Mouse (Mus musculus) cerebellum, postnatal 4 days (tissue): ENCODE measurements at regions not wholly inside any gene's neighbourhood (a gene's known extent, or its start where the extent isn't known, plus 50 kb on each side); places are given as distances from the start of the nearest gene placed in this dataset.

ENCODE experiments used
- DNase-seq, 2 experiments: peaks; one replicate each; pipeline ENCODE4 v3.0.0; 2022; ENCODE audit warnings: low spot score in 2 of 2, mixed read lengths in 1 of 2

DNA sequence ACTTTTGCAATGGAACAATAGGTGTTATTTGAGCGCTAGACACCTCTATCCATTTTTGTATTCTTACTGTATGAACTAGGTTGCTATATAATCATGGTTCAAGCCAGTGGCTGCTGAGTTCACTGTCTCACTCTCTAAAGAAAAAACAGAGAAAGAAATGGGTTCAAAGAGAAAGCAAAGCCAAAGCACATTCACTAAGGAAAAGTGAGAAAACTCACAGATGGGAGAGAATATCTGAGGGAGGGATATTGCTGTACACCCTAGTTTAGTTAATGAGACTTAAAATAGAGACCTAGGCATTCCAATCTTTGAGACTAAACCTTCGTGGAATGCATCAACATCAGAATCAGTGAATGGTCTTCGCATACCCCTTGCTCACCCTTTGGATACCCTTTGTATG is 371.0 kb downstream of the Fam198b start:
- DNase-seq = no peak

DNA sequence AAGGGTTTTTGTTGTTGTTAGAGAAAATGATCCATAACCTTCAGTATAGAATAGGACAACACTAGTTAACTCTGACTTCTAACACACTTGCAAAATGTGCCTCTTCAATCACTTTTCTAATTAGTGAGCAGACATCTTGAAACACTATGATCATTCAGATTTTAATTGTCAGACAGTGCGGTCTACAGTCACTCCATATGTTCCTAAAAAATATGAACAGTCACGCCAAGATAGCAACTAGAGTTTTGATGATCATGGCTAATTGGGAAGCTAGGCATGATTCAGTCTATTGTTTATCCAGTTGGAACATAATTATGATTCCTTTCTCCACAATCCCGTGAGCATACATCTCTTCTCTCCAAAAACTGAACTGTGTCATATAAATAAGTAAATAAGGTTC is 372.1 kb downstream of the Fam198b start:
- no peak for DNase-seq

DNA sequence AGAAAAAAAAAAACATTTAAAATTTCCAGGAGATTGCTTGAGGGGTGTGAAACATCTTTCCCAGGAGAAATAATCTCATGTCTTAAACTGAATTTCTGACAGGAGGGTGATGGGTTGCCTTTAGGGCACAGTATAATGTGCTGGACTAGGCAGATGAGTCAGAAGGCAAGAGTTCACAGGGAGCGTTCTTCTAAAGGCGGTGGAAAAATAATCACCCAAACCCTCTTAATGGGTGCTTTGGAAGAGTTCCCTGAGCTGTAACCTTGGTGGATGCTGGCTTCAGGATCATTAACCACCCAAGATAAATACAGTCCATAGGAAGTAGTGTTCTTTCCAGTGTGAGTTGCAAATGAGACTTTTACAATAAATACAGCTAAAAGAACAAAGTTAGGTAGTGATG is 378.8 kb downstream of the Fam198b start:
- DNase-seq = no peak

DNA sequence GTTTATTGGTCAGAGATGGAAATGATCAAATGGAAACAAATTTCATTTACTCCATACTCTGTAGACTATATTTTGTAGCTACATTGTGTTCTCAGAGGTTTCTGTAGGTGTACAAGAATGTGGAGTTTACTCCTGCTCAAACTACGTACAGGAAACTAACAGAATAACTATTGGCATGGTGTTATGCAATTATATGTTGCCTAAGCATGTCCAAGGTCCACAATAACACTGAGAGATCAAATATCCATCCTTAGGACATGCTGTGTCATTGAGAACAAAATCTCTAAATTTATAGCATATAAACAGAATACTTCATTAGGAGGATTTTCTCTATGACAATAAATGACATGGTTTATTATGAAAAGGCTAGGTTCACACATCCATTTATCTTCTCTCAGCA is 400.3 kb downstream of the Fam198b start:
- DNase-seq = no peak

DNA sequence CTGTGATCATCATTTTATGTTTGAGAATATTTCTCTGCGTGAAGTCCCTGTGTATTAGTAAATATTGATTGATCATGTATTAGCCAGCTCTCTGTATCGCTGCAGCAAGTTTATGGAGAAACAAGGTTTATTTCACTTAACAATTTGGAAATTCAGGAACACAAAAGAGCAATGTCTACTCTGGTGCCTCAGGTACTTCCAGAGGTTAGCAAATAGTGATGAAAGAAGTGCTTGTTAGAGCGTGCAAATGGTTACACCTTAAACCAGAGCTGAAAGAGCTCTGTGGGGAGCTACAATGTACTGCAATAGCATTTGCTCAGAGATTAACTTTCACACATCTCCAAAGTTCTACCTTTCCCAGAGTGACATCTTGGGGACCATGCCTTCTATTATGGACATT is 400.9 kb downstream of the Fam198b start:
- no peak for DNase-seq

DNA sequence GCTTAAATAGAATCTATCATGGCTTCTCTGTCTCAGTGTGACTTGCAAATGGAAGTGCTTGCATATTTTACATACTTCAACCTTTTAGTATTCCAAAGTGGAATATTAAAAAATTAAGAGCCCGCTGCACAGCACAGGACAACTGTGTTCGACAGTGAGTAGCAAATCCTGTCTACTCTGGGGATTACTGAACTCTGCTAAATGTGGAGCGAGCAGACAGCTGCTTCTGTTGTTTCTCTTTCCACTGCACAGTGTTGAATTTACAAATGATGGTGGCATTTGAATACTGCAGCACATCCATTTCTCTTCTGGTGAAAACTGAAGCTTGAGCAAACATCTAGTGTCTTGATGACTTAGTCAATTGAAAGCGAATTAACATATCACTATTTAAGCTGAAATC is 409.2 kb downstream of the Fam198b start:
- no peak for DNase-seq

DNA sequence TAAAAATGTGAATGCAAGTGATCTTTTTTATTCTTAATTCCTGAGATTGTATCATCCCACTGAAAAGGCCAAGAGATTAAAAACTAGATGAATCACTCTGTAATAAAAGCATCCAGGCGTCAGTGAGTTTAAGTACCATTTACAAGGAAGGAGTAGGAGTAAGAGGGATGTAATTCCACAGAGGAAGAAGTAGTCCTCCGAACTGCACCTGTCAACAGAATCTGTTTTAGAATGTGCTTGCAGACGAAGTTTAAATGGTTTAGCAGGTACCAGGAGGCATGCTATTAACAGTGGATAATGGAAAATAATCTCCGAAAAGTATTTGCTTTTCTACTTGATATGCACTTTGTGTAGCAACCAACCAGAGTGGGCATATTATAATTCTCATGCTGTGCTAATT is 423.3 kb downstream of the Fam198b start:
- no peak for DNase-seq

DNA sequence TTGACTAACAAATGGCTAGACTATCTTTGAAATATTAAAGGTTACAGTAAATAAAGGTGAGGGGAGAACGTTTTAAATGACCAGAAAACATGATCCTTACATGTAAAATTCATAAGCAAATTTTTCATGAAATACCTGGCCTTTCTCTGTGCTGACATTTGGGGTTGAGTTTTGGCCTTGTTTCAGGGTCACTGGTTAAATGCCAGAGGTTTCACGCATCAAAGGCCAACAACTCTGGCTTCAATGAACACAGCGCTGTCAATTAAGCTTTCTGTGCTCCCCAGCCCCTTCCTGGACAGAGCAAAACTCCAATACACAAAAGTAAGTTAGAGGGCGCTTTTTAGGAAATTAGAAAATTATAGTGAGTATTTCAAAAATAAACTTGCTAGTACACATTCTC is 425.6 kb downstream of the Fam198b start:
- no peak for DNase-seq

DNA sequence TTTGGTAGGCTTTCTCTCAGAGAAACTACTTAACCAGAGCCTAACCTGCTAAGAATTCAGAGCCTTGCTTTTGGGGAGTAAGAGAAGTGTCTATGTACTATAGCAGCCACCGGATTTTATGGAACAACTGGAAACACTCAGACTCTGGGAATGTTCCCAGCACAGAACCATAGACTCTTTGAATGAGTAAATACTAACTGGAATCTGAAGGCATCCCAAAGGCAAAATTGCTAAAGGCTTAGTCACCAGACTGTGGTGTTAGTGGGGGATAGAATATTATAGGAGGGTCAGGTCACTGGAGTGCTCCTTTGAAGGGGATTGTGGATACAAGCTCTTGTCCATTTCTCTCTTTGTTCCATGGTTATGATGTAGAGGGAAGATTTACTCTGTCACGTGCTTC is 427.4 kb downstream of the Fam198b start:
- DNase-seq = no peak

DNA sequence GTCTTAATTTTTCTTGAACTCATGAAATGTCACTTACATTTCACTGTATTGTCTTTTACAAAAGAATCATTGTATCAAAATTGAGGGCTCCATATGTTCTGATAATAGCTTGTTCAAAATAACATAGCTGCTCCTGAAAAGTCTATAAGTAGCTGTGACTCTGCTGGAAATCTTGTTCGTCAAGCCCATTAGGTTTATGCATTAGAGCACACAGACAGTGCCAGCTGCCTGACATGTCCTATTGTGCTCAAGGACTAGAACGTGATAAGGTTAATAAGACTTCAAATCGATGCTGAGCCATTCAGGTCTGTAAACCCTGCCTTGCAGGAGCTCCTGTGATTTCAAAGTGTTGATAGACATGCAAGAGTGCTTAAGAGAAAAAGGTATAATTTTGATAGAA is 438.0 kb downstream of the Fam198b start:
- DNase-seq = no peak

DNA sequence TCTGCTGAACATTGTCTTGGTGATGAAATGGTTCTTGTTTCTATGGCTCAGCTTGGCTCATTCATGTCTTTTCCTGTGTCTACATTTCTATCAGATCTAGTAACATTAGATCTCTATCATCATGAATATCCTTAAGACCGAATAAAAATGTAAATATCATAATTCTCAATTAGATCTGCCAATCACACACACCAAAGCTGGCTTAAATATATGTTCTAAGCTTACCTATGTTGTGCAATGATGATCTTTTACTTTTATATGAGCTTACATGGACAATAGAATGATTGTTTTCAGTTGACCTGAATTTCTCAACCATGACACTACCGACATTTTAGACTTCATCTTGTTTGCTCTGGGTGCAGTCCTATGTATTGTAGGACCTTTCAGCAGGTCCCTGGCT is 440.4 kb downstream of the Fam198b start:
- DNase-seq = no peak

DNA sequence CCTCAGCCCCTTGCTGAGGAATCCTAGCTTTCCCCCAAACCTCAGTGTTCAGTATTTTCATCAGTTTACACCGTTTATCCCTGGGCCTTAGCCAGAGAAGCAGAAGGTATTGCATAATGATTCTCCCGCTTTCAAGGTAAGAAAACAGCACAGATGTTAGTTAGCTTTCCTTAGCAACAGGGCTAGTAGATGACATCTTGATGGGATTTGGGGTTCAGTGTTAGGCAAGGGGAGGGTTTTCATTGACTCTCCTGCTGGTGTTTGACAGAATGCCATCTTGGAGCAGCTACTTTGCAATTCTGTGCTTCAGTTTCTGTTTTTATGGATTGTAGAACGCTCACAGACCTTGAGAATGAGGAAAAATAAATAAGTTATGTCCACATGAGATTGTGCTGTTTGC is 447.4 kb downstream of the Fam198b start:
- no peak for DNase-seq

DNA sequence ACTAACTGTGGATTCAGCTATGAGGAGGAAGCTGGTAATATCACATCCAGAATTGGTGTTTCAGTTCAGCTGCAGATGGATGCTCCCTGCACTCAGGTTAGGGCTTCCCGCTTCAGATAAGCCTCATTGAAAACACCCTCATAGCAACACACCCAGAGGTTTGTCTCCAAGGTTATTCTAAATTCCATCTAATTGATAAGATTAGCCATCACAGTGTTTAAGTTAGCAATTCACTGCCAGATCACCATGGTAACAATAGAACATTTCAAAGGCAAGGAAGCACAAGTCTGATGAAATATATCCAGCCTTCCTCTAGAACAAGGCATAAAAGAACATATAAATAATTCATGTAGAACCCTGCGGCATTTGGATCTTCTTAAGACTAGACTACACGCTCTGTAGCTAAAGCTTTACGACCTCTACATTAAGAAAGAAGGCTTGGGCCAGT is 450.1 kb downstream of the Fam198b start:
- no peak for DNase-seq

DNA sequence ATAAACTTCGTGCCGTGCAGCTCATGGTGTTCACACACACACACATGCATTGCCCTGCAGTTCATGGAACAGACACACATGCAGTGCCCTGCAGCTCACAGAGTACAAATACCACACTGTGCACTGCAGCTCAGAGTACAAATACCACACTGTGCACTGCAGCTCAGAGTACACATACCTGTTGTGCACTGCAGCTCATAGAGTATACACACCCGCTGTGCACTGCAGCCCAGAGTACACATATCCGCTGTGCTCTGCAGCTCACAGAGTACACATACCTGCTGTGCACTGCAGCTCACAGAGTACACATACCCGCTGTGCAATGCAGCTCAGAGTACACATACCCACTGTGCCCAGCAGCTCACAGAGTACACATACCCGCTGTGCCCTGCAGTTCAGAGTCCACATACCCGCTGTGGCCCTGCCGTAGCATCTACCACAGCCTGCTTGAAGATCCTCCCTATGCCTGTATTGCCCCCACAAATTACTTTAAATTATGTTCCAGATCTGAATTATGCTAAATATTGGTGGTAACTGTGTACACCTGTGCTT is 451.9 kb downstream of the Fam198b start:
- DNase-seq = no peak

DNA sequence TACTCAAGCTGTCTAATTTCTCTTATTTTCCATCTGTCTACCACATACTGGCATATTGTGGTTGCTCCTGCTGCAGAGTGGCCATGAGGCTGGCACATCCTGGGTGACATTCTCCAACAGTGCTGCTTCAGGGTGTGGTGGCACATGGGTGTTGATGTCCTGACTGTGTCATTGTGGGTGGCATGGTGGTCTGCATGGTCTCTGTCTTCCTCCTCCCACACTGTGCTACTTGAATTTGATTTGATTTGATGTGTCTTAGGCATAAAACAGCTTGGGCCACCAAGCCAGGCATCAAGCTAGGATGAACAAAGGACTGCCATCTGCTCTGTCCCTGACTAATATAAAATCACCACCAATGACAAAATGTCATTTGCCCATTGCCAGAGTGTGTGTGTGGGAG is 434.7 kb downstream of the Gria2 start:
- DNase-seq = peak in 1 of 2 experiments; percentile 34

DNA sequence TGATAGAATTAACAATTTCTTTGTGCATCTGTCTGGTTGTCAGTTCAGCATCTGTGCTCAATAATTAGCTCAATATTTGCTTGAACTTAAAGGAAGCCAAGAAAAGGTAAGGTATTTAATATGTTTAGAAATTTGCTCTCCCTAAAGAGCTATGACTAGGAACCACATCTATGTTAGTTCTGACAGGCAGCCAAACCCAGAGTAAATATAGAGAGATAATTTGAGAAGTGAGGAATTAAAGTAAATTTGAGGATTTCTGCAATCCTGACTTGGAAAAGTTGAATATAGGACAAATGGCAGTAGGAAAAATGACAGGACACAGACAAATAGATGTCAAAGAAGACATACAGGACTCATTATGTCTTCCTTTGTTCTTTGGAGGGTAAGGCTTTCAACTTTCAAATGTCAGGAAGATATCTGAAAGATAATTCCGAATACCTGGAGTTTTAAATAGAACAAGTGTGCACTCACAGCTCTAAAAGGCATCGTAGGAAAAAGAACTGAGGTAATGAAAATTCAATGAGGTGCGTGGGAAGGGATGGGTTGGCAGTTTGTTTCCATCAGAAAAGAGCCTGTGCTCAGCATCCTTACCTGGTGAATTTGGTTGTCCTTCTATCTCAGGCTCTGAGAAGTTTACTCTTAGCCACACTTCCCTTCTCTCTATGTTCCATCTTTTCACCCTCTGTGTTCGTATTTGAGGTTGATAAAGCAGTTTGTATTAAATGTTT is 433.3 kb downstream of the Gria2 start:
- no peak for DNase-seq

DNA sequence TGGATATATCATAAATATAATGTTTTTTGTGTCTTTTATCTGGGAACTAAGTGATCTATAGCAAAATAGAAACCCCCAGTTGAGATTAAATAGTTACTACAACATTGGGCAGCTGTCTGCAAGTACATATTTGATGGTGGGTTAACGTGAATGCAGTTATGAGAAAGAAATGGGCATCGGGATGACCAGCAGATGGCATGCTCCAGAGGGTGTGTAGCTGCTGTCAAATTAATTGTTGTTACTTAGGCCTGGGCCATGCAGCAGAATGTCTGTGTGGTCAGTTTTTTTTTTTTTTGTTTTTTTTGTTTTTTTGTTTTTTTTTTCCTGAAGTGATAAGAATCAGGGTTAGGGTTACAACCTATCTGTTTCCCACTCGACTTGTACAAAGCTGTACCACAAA is 430.2 kb downstream of the Gria2 start:
- DNase-seq = peak in 1 of 2 experiments; percentile 26

DNA sequence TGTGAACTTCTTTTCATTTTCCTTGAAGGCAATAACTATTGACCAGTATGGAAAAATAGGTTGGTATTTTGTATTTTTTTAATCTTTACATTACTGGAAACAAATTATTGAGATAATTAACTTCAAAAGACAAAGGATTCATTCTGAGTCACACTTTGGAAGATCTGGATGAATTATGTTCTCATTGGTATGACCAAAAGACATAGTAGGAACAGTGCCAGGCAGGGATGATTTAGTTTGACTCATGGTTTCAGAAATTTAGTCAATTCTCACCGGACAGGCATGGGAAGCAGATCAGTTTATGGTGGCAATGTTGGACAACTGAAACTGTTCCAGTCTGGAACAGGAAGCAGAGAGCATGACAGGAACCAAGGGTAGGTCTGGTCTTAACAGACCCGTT is 416.6 kb downstream of the Gria2 start:
- DNase-seq = no peak

DNA sequence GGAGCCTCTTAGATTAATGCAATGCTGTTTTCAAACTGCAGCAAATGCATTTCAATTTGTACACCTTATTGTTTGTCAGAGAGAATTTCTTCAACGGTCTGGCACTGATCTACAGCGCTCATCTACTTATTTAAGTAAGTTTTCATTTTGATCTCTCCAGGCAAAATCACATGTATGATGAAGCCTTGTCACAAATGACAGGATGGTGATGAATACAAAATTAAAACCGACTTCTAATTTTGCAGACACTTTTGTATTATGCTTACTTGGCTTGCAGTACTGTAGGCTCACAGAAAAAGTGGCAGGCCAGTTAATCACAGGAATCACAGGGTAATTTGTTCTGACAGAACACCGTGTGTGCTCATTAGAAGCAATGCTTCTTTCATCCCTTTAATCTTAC is 406.4 kb downstream of the Gria2 start:
- DNase-seq = no peak

DNA sequence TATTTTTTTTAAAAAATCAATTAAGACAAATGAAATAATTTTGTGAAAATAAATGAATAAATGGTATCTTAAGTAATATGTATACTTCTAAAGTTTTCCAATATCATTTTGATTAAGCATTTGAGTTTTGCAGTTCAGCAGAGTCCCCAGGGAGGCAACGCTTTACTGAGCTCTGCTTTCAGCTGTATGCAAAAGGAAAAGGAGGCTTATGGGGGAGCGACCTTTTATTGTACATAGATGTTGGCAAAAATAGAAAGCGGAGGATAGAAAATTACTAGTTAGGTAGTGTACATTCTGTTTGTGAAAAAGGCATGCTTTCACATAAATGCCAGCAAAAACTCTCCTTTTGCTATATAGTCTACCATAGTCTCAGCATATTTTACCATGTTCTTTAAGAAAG is 382.2 kb downstream of the Gria2 start:
- no peak for DNase-seq

DNA sequence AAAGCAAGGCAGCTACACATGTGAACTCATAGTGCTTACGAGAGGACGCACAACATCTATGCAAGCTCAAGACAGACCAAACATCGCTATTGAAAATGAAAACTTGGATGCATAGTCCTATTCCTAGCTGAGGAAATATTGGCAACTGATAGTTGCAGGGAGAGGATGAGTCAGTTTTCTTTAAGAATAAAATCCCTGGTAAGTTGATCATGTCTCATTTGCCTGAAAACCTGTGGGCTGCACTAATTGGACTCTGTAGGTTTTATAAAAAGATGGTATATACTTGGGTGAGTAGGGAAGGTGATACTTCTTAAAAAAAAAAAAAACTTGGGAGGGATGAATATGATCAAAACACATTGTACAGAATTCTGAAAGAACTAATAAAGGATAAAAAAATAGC is 381.2 kb downstream of the Gria2 start:
- no peak for DNase-seq

DNA sequence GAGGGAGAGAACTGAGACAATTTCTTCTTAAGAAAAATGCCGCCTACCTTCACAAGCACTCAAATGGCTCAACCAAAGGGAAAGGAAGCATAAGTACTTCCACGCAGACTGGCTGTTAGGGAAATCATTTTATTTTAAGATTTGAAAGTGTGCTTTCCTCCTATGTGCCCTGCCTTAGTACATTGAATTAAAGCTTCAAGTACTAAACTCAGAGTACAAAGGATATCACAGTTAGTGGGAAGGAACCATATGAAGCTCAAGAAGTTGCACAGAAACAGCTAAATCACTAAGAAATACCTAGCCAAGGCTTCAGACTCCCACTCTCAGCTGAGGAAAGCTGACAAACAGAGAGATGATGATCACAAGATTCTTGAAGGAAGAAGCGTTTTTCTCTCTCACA is 380.5 kb downstream of the Gria2 start:
- DNase-seq = no peak

DNA sequence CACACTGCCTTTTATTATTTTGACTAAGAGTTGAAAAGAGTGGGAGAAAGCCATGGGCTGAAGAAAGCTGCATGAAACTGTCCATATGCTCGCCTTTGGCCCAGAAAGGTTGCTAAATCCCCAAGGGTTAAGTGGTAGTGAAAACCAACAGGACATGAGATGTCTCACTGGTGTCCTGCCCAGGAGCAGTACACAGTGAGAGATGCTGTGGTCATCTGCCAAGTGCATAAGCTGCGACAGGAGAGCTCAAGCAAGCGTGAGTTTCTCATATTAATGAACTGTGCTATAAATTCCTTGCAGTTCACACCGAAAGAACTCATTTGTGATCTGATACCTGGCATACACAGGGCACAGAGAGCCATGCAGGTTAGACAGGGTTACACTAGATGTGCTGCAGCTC is 380.0 kb downstream of the Gria2 start:
- peak in 1 of 2 experiments; percentile 16 for DNase-seq
